Mouse (Mus musculus): ENCODE results near the gene Plekha6.

The Plekha6 gene

DNA sequence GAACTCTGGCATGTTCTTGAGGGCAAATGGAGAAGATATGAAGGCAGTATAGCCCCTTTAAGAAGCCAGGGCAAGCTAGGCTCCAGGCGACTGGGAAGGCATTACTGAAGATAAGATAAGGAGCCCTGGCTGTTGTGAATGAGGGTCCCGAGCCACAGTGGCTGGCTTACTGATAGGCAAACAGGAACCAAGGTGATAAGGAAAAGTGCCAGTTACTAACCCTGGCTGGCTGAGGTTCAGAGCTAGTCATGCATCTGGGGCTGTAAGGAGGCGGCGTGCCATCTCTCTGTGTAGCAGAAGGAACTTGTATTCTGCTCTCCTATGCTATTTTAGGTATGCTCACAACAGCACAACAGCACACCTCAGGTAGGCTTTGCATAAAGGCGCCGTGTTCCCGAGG is 80.7 kb downstream of the Plekha6 start:
- DNase-seq (ENCODE audit: low spot score in 2 of 2), result no peak

DNA sequence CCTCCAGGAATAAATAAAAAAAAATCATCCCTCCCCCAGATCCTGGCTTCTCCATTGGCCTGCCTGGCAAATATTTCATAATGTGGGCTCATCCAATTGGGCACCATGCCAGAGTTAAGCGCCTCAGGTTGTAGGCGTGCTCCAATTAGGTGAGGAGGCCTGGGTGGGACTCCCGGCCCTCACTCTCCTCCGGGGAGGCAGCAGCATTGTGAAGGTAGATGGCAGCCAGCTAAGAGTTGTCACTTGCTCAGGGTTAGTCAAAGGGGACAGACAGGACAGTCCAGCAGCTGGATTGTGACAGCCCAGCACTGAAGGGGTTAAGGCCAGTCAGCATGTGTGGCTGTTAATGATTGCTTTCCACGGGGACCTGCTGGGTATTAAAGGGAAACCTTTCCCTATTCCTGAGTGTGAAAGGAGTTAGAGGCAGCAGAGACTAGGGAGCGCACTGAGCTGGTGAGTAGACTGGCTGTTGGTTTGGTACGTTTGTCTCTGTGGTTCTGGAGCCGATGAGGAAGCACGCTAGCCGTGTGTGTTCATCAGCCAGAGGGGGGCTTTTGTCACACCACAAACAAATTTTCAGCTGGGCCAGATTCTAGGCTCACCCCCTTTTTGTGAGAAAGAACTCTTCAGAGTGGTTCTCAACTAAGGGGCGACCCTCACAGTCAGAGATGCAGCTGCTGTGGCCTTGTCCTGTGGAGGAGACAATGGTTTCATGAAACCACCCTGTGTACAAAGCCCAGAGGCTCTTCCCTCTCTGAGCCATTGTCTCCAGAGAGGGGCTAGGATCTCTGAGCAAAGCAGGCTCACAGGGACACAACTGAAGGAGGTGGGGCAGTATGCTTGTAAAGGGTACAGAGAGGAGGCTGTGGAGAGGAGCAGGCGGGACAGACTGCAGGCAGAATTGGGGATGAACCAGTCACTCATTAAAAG is 81.9 kb downstream of the Plekha6 start:
- DNase-seq (ENCODE audit: low spot score in 2 of 2), result no peak

DNA sequence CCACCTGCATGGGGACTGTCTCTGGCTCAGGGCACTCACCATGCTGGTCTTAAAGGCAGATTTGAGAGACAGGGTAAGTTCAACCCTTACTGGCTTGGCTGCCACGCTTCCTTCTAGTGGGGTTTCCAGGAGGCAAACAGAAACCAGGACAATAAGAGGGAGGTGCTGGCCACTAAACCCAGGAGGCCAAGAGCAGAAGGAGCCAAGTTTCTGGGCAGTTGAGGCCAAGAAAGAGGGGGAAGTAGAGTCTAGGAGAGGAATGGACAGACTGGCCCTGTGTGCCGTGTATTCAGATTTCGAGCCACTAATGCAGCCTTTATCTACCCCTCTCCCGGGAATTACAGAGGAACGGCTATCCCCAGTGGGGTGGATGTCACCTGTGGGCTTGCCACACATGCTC is 83.2 kb downstream of the Plekha6 start:
- DNase-seq (ENCODE audit: low spot score in 2 of 2), result no peak

DNA sequence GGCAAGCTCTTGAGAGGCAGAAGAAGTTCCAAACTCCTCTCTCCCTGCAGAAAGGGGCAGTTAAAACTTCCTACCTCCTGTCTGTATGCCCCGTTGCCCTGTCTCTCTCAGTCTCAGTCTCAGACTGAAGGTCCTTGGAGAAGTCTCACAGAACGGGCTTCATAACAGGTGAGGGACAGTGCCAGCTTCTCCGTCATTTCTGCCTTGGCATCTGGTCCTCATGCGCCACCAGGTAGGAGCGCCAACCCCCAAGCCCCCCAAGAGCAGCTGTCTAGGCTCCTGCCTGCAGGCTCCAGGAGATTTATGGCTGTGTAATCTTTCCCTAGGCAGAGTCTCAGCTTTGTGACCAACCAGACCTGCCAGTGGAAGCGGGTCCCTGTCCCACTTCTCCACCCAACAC is 86.8 kb downstream of the Plekha6 start:
- DNase-seq (ENCODE audit: low spot score in 2 of 2), result no peak

DNA sequence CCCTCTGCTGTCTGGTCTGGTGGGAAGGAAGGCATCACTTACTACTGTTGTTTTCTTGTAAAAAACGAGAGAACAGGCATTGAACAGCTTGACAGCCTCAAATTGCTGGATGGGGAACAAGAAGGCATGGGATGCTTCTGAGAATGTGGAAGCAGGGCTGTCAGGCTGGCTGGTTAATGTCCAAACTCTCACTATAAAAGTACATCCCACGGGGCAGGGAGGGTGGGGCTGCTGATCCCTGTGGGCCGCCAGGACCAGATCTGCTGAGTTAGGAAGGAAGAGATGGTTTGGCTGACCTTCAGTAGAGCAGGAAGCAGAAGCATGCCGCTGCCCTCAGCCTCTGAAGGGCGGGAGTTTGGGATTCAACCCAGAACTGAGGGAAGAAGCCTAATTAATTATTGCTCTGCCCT is 87.6 kb downstream of the Plekha6 start:
- no peak for DNase-seq (ENCODE audit: low spot score in 2 of 2)

DNA sequence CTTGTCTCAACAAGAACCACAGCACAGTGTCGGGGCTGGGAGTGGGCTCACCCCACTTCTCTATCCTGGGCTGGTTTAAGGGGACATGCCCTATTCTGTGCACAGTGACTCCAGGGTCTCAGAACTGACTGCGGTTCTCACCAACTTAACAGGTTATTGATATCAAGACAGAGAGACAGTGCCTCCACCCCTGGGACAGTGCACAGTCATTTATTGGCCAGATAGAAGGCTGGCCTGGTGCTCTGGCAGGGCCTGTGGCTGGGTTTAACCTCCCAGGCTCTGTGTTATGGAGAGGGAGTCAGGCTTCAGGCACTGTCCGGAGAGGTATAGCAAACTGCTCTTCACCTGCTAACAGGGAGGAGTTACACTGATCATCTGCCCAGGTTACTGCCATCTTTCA is 88.2 kb downstream of the Plekha6 start:
- no peak for DNase-seq (ENCODE audit: low spot score in 2 of 2)

DNA sequence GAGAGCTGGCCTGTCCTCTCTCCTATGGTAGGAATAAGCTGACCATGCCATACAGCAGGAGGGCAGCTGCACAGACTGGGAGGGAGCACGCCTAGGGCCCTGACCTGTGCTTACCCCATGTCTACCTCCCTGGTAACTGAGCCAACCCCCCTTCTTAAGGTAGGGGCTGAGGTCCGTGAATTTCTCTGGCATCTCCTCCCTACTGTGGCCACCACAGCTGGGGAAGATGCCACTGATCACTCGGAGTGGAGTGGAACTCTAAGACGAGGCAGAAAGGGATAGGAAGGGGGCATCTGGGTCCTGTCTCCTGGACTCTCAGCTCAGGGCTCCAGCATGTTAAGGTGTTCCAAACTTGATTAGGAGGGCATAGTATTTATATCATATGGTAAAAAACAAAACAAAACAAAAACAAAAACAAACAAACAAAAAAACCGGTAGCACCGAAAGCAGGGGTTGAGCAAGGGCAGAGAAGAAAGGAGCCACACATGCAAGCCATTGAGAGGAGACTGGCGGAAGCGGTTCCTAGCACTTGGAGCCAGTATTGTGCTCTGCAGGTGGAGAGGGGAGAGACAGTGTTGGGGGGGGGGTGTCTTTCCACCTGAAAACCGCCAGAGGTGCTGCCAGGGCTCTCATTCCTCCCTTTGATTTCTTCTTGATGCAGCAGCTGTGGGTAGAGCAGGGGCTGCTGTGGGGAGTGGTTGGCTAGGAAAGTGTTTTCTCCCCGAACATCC is 89.0 kb downstream of the Plekha6 start:
- no peak for DNase-seq (ENCODE audit: low spot score in 2 of 2)

DNA sequence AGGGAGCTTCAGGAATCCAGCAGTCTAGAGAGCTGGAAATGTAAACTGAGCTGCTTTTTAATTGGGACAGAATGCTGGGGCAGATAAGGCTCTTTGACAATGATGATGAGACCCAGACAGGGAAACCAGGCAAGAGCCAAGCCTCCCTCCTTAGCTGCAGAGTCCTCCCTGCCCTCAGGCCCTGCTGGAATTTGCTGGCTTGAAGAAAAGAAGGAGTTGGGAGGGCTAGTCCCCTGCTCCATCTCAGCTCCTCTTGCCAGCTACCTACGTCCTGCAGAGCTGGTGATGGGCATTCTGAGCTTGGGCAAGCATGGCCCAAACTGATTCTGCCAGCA is 89.5 kb downstream of the Plekha6 start:
- DNase-seq (ENCODE audit: low spot score in 2 of 2), result no peak

DNA sequence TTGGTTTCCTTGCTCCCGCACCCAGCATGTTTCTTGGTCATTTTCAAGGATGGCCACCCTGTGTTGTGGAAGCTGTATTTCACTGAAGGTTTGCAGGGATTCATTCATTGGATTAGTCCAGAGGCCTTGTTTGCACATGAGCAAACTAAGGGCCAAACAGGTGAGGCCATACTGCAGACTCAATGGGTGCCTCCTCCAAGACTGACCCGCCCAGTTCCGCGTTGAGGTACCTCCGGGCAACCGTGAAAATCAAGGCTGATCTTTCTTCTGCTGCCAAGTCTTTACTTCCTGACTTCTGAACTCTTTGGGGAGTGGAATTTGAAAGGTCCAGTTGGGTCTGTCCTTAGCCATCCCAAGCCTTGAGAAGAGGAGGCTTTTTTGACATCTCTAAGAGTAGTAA is 90.2 kb downstream of the Plekha6 start:
- no peak for DNase-seq (ENCODE audit: low spot score in 2 of 2)

DNA sequence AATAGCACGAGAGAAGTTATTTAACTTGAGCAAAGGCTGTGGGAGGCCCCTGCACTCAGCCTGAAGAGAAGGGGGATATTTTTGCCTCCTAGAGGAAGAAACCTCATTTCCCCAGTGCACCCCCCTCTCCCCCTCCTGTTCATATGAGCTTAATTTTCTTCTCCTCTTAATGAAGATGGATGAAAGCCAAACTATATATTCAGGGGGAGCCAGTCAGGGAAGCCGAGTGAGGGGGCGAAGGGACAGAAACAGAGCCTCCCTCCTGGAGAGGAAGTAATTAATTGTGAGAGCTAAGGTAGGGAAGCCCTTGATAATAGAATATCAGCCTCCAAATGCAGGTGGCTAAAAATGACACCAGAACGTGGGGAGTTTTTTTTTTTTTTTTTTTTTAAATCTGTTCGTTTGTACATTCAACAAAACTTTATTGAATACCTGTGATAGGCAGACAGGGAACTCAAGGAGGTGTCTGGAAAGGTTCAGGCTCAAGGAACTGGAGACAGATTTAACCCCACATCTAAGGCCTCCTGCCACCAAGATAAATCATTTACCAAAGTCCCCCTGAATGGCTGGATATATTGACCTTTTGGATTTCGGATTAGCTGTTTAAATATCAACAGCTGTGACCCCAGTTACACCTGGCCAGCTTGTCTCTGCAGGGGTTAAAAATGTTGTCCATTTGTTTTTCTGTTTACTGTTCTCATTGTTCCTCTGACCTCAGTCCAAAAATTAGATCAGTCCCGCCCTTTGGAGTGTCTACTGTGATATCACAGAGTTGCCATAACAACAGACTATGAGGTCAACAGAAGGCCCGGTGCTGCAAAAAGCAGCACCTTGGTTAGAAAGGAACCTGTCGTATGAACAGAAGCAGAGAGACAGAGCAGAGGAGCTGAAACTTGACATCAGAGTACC is 91.1 kb downstream of the Plekha6 start:
- DNase-seq (ENCODE audit: low spot score in 2 of 2), result no peak

DNA sequence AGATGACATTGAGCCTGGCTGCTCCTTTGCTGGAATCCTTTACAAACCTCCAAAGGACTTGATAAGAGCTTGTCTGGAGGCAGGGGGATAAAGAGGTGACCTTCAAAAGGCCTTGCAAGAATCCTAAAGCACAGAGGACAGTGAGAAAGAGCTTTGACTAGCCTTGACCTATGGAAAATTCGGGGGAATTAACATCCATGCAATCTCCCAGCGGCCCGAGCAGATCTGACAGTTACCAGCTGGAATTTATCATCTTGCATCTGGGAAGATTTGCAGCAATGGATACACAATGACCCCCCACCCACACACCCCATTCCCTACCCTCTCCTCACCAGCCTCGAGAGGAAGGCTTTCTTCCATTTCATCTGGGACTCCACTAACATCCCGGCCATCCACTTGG is 91.8 kb downstream of the Plekha6 start:
- no peak for DNase-seq (ENCODE audit: low spot score in 2 of 2)

DNA sequence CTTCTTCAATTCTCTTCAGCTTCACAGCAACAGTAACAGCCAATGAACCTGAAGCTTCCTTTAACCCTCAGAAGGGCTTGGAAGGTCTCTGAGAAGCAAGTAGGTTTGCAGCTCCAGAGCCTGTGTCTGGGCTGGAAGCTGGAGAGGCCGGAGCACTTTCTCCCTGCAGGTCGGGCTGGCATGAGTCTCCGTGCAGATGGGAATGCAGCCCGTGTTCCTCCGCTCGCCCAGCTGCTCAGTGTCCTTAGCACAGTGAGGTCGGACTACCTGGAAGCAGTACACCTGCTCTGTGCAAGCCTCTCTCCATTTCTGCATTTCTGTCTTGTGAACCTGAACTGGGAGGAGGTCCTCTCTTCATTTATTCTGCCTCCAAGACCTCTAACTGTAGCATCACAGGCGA is 92.3 kb downstream of the Plekha6 start:
- DNase-seq (ENCODE audit: low spot score in 2 of 2), result no peak

DNA sequence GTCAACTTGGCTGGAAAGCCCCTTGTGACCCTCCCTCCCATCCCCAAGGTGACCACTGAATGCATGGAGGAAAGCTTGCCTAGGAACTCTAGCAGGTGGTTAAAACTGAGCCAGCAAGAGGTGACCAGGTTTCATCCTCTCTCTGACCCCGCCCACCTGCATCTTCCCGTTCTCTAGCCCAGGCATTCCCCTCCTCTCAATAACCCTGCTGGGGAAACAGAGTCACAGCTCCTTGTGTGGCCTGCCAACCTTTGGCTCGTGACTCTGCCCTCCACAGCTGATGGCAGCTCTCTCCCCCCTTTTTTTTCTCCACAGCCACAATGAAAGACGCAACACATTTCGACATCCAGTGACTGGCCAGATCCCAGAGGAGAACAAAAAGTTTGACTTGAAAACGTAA is 94.7 kb downstream of the Plekha6 start:
- DNase-seq (ENCODE audit: low spot score in 2 of 2), result no peak

DNA sequence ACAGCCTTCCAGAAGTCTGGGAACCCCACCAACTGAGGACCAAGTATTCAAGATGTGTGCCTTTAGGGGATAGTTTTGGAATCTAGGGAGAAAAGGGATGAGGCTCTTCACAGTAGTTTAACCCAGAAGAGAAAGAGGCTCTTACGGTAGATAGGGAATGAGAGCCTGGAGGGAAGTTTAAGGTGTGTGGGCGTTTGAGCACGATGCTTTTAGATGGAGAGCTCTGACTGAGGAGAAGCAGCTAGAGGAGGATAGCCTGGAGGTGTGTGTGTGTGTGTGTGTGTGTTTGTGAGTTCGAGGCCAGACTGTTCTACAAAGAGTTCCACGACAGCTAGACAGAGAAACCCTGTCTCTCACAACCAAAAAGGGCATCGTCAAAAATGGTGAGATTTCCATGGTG is 98.6 kb downstream of the Plekha6 start:
- no peak for DNase-seq (ENCODE audit: low spot score in 2 of 2)

DNA sequence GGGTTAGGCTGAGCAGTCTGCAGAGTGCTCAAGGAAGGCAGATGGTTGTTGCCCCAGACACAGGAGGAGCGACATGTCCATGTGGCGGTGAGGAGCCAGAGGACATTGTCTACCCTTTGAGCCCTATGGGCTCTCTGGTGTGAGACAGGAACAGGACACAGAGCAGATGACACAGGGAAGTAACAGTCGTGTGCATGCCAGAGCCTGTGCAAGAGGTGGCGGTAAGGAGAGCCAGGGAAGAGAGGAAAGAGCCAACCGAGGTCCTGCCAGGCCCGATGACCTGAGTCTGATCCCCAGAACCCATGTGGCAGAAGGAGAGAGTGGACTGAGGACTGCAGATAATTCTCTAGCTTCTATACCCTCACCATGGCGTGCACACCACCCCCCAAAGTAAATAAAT is 99.1 kb downstream of the Plekha6 start:
- DNase-seq (ENCODE audit: low spot score in 2 of 2), result no peak

DNA sequence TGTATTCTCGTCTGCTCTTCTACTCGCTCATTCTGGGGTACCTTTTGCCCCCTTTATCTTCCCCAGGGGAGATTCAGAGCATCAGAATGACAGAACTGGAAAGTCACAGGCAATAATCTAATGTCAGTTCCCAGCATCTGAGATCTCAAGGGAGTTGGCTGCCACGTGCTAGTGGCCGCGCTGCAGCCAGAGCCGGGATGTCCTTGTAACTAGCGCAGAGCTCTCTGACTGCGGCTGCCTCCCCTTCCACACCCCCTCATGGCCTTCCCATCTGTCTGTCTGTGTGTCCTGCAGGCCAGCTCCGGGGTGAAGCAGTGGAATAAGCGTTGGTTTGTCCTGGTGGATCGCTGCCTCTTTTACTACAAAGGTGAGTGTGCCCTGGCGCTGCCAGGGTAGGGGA is 100.4 kb downstream of the Plekha6 start:
- DNase-seq (ENCODE audit: low spot score in 2 of 2), result no peak

DNA sequence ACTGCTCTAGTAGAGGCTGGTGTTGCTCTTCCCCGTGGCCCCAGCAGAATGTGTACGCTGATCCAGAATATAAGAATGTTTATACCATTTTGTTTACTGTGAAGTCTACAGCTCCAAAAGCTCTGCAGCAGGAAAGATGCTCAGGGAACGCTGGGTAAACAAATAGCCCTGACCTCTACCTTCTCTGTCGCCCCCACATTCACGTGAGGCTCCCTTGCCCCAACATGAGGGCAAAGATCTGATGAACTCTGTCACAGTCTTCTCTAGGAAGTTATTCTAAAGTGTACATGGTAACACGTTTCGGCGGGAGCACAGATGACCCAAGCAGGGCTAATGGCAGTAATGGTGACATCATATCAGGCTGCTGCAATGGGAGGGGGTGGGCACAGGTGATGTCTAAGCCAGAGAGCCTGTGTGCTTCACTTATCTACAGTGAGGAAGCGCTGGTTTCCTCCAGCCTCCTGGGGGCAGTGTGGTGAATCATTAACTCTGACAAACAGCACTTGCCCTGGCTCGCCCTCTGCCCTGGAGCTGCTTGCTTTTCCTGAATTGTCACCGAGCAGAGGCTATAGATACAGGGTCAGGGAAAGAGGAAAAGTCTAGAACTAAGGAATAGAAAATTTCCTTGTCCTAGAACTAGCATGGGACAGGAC is 101.2 kb downstream of the Plekha6 start:
- DNase-seq (ENCODE audit: low spot score in 2 of 2), result no peak

DNA sequence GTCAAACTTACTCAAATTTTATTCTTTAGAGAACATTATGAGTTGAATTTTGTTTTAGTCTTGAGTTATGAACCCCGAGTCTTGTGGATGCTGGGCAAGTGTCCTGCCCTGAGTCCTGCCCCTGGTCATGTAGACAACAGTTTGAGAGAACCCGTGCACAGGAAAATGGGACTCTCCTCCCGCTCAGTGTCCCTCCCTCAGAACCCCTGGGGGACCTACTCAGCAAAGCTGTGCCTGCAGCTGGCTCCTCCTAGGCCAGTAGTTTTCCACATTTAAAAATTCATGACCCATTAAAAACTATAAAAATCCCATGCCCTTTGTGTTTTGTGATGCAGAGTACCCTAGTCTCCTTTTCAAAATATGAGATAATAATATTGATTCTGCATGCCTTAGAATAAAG is 103.1 kb downstream of the Plekha6 start:
- no peak for DNase-seq (ENCODE audit: low spot score in 2 of 2)

DNA sequence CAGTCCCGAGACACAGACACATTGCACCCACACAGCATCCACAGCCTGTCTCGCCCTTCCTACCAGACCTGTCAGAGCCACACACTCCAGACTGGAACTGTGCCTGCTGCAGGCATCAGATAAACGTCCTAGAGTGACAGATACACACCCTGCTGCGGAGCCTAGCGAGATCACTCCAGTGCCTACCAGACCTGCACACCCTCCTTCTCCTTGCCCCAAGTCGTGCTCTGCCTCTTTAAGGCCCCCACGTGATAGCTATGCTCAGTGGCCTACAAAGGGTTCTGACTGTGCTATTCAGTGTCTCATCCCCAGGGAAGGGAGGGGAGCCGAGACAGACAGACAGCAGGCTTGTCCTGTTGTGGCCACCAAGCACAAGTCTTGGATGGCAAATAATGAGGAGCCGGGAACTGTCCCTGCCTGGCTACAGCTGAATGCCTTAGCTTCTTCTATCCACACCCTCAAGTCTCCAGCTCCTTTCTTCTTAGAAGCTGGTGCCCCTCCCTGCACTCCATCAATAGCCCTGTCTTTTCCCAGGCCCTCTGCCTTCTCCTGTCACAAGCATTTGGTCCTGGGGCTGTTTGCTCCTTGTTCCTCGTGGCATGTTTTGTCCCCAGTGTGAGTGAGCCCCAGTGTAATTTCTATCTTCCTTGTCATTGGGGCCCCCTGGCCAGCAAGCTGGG is 103.9 kb downstream of the Plekha6 start:
- no peak for DNase-seq (ENCODE audit: low spot score in 2 of 2)

DNA sequence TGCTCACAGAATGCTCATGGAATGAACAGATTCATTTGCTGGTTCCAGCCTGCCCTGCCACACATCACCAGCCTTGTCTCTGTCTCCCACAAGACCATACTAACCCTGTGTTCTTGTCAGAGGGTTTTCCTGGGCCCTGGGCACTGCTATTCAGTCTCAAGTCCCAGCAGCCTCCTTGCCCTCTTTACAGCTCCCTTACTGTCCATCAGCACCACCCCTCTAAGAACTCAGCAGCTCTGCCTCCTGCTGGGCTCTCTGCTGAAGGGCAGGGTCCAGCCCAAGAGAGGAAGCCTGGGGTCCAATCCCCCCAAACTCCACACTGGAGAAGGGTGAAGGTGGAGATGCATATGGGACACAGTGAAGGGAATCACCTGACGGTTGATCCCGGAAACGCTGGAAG is 104.5 kb downstream of the Plekha6 start:
- DNase-seq (ENCODE audit: low spot score in 2 of 2), result no peak

DNA sequence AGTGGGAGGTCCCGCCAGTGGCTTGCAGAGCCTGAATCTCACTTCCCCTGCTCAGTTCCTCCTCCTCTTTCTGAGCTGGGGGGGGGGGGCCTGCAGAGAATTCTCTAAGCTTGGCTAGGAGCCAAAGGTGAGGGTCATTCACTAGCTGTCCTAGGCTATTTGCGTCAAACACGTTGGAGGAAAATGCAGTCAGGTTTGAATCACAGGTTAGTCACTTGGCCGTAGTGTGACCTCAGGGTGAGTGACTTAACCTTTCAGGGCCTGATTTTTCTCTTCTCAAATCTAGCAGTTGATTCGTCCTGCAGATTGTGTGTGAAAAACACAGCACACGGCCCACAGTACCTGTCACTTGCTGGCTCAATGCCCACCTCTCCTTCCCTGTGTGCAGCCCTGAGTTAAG is 106.3 kb downstream of the Plekha6 start:
- DNase-seq (ENCODE audit: low spot score in 2 of 2), result no peak

Data from natural killer cell, adult 2 months (primary cell).